Mouse (Mus musculus): ENCODE data around the gene Tmem160. TPM values are rescaled to one million over a fixed set of nuclear protein-coding genes. Genes with fewer than 3 reads are reported as not detected.
A peak's percentile ranks its signal among the peaks of the same experiment; 100 is the strongest.

The Tmem160 gene
- total RNA-seq (2021) = 10 to 100 TPM; 35.6 to 42.6 TPM
- long read RNA-seq, experiment 1, transcript Tmem160-201 (3 exons, 815 nt) = major isoform, 111 of 363 reads
- long read RNA-seq, experiment 1, partial matches to known transcripts = 252 of 363 reads
- long read RNA-seq, experiment 1, other reads (novel, unspliced or antisense) = 0 of 363 reads
- long read RNA-seq, experiment 2, transcript Tmem160-201 (3 exons, 815 nt) = major isoform, 117 of 350 reads
- long read RNA-seq, experiment 2, partial matches to known transcripts = 231 of 350 reads
- long read RNA-seq, experiment 2, other reads (novel, unspliced or antisense) = 0 of 350 reads

DNA sequence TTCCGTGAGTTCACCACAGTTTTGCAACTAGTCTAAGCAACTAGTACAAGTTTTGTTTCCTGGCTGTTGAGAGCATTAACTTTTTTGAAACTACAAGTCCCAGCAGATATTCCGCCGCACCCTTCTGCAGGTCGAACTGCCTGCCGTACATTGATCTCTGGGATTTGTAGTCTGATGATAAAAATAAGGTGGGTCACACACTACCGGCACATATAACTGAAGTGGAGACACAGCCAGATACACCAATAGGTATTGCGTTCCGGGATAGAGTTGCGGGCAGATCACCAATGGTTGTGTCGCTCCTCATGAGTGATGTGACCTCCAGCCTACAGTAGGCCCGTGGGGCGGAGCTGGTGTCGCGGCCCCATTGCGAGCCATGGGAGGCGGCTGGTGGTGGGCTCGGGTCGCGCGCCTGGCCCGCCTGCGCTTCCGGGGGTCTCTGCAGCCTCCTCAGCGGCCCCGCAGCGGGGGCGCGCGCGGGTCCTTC is at the start of gene Tmem160:
Gene Tmem160, plus strand, starts transcription at position 193 of the 487 bp plus-strand sequence.
- peak; percentile 77 to 87 for DNase-seq
- intact Hi-C loops (cut with DNase I) = no loop called here

GRCm38 (mm10) chr7:16402968-16403948 is 49.3 kb upstream of the Tmem160 start:
- intact Hi-C loops (cut with DNase I) = no loop called here
- DNase-seq = peak in 1 of 2 experiments; percentile 37

DNA sequence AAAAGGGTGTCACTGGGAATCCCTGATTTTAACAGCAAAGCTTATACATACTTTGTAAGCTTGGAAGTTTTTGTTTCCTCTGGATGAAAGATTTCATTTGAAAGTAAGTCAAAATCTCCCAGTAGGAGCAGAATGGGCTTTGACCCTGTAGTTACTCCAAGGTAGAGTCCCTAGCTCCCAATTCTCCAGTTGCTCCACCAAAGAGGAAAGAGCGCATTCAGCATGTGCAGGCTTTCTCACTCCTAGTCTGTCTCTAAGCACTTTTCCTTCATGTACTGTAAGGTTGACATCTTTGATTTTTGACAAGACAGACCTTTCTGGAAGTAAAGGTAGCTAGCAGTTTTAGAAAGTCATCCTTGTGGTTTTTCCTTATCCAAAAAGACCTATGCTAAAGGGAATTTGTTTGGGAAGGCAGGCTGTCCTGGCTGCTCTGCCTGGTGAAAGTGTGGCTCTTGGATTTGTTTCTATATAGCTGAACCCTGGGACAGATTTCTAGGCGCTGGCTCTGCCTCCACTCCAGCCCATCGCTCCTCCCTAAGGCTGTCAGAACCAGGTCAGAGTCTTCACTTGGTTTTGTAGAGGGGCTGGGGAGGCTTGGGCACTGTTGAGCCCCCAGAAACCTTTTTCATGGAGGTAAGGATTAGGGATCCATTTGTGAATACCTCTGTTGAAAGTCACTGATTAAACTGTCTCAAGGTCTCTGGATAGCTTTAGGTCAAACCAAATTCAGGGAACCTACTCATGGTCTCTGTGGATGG is 48.1 kb upstream of the Tmem160 start:
- DNase-seq = peak in 1 of 2 experiments; percentile 21
- intact Hi-C loops (cut with DNase I) = no loop called here

DNA sequence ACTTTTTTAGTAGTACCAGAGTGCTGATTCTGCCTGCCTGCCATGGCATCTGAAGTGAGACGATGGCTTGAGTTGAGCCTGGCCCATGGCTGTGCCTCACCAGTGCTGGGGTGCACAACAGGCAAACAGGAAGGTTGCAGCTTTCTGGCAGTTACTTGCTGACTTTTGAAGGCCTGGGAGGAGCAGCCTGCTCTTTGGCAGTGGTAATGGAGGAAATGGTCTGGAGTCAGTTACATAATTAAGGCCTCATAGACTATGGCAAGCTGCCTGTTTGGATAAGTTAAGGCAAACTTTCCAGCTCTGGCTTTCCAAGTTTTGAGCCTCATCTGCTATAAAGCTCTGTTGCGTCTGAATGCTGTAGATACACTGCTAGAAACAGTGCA is 47.5 kb upstream of the Tmem160 start:
- intact Hi-C loops (cut with DNase I) = no loop called here
- peak; percentile 48 to 57 for DNase-seq

DNA sequence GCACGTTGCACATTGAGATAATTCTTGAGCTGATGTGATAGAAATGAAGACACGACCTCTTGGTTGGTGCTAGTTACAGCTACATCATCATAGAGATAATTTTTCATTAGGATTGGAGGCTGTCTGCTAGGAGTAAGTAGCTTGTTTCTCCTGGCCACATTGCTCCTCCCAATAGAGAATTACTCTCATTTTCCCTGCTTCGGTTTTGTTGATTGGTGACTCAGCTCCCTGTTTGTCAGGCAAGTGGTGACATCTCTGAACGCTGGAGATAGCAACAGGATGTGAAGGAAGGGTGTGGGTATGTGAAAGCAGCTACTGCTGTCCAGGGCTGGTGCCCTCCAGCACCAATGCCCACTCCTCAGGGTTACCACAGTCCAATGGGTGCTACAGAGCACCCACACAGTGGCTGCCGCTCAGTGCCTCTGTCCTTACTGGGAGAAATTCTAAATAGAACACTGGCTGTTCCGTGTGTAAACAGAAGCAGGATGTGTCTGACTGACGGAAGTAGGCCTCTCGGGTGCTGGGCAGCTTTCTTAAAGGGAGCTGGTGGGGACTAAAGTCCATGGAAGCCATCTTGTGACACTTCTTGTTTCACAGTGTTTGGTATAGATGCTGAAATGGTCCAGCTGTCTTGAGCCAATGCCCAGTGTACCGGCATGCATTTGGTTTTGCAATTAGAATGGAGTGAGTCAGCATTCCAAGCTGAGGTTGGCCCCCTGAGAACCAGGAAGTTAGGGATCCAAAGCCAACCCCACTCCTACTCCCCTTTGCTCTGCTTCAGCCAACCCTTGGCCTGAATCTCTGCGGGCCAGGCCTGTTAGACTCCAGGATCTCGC is 46.8 kb upstream of the Tmem160 start:
- intact Hi-C loops (cut with DNase I) = no loop called here
- DNase-seq = peak; percentile 61 to 67

GRCm38 (mm10) chr7:16406978-16407377 is 45.6 kb upstream of the Tmem160 start:
- intact Hi-C loops (cut with DNase I) = no loop called here
- DNase-seq = no peak

- no peak for DNase-seq
- intact Hi-C loops (cut with DNase I) = no loop called here
Measured at GRCm38 (mm10) chr7:16411100-16411499, 41.5 kb upstream of the Tmem160 start.

GRCm38 (mm10) chr7:16412220-16412896 is 40.2 kb upstream of the Tmem160 start:
- no peak for DNase-seq
- intact Hi-C loops (cut with DNase I) = no loop called here

GRCm38 (mm10) chr7:16412930-16413329 is 39.6 kb upstream of the Tmem160 start:
- DNase-seq = no peak
- intact Hi-C loops (cut with DNase I) = no loop called here

DNA sequence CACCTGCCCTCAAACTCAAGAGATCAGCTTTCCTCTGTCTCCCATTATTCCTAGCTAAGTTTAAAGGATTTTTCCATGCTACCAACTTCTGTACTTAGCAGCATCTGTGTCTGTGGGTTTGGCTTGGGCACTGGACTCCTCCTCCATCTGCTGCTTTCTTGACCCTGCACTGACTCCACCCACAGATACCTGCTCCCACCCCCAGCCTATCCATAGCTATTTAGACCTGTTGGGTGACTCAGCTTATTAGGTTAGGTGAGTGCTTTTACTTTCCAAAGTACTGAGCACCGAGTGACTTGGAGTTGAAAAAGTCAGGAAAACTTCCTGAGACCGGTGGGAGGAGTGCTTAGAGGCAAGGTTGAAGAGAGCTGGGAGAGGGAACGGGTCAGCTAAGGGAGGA is 37.2 kb upstream of the Tmem160 start:
- DNase-seq = no peak
- intact Hi-C loops (cut with DNase I) = no loop called here

DNA sequence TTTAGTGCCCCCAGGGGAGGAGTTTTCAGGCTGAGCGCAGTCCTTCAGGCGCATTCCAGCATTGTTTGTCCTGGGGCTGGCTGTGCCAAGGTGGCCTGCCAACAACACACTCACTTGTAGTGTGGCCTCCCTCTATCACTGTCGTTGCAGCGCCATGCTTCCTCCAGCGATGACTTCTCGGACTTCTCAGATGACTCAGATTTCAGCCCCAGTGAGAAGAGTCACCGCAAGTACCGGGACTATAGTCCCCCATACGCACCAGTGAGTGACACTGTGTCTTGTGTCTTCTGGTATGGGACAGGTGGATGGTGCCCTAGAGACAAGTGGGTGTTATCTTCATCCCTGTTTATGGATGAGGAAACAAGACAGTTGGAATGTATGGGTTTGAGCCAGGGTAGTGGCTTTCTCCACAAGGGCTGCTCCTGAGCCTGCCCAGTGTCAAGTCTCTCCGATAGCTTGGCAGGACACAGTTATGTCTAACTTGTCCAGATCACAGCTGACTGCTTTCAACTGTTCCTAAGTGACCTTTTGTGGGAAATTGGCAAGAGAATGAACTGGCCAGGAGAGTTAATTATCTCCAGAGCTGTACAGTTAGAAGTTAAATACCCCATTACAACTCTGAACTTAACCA is 35.3 kb upstream of the Tmem160 start:
- peak in 1 of 2 experiments; percentile 34 for DNase-seq
- intact Hi-C loops (cut with DNase I) = no loop called here

DNA sequence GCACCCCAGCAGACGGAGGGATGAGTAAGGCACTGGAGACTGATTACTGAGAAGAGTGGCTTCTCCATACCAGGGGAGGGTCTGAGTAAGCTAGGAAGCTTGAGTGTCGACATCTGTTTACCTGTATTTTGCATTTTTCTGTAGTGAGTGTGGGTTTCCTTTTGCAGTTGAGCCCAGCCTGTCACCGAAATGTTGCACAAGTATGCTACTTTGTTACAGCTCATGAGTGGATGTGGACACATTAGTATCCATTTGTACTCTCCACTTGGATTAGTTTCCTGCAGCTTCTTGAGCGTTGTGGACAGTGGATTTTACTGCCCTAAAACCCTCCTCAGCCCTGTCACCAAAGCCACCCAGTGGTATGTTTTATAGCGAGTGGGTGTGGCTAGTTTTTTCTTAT is 33.9 kb upstream of the Tmem160 start:
- intact Hi-C loops (cut with DNase I) = no loop called here
- DNase-seq = no peak

GRCm38 (mm10) chr7:16420493-16421118 is 32.0 kb upstream of the Tmem160 start:
- intact Hi-C loops (cut with DNase I) = no loop called here
- no peak for DNase-seq

DNA sequence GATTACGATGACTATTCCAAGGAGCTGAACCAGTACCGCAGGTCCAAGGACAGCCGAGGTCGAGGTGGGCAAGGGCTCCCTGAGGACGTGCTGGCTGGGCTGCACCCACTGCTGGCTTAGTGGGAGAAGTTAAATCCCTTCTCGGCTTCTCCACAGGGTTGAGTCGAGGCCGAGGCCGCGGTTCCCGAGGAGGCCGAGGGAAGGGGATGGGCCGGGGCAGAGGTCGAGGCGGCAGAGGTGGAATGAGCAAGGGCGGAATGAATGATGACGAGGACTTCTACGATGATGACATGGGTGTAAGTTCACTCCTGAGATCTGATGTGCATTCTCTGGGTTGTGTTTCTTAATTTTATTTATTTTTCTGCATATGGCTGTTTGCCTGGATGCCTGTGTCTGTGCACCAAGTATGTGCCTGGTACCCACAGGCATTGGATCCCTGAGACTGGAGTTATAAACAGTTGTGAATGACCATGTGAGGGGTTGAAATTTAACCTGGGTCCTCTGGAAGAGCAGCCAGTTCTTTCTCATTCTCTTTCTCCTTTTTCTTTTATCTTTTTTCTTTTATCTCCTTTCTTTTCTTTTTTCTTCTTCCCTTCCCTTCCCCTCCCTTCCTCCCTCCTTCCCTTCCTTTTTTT is 30.2 kb upstream of the Tmem160 start:
- DNase-seq = no peak
- intact Hi-C loops (cut with DNase I) = no loop called here

- DNase-seq = no peak
- intact Hi-C loops (cut with DNase I) = no loop called here
Measured at GRCm38 (mm10) chr7:16423731-16424130, 28.8 kb upstream of the Tmem160 start.

DNA sequence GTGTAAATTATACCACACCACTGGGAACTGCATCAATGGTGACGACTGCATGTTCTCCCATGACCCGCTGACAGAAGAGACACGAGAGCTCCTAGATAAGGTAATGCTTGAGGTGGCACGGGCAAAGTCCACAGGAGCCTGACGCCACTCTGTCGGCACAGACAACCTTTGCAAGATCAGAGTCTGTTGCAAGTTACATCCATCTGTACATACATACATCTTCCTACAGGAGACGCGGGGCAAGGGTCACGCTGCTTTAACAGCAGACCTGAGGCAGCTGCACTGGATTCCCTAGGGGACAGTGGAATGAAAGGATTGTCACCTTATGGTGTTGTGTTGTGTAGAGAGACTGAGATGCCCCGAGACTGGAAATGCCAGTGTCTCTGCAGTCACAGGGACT is 26.9 kb upstream of the Tmem160 start:
- intact Hi-C loops (cut with DNase I) = loop anchor here (1.0 to 5.0 kb wide), 3 partner anchors 29 to 133 kb away; no protein-coding TSS in a partner anchor
- DNase-seq = no peak

DNA sequence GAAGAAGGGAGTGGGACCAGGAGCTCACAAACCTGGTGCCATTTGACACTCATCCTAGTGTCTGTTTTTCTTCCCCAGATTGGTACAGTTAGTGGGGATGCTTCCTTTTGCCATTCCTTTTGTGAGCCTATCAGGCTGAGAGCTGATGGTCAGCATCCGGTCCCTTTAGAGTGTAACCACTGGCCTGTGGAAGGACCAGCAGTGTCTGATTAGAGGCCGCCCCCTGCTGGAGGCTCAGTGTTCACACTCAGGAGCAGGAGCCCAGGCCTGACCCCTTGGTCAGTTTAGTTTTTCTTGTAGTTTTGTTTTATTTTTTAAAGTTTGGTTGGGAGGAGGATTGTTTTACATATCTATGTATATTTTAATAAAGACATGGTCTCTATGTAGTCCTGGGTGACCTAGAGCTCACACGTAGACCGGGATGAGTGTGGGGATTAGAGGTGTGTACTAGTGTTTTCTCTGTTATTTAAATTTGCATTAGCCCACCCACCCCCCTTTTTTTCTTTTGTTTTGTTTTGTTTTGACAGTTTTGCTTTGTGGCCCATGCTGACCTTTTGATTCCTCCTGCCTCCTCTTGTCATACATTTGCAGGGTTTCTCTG is 26.4 kb upstream of the Tmem160 start:
- intact Hi-C loops (cut with DNase I) = loop anchor here (1.0 to 5.0 kb wide), 3 partner anchors 30 to 134 kb away; no protein-coding TSS in a partner anchor
- DNase-seq = peak; percentile 72 to 84
